Mouse (Mus musculus): ENCODE data around the gene Atp8b4.

Gene Atp8b4

DNA sequence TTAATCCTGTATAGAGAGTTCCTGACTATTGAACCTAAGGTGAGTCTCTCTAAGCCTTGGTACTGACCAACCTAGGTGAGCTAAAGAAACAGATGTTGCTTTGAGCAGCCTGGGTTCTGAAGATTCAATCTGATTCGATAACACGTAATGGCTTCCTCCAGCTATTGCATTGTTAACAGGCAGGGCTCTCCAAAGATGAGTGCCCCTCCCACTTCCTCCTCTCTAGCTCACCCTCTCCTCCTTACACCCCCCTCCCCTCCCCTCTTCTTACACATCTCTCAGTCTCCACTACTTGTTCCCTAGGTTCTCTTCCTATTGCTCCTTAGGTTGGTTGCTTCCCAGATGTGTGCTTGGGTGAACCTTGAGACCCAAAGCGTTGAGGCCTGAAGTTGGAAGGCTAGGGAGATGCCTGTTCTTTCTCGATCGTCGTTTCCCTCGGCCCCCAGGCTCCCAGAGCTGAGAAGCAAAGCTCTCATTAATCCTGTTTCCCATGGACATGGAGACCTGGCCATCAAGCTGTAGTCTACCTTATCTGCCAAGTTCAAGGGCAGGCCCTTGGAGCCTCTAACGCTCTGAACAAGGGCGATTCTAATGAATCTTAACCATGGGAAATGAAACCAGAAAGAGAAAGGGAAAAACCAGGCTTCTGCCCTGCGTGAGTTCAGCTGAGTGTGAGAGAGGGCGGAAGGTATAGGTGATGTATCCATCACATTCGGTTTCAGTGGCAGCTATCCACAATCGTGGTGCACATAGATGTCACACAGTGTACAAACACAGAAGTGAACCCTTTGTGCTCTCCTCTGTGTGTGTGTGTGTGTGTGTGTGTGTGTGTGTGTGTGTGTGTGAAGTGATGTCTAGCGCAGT lies 4.4 kb downstream of the Atp8b4 start:
- DNase-seq (ENCODE audit: low read depth, low spot score), result no peak

DNA sequence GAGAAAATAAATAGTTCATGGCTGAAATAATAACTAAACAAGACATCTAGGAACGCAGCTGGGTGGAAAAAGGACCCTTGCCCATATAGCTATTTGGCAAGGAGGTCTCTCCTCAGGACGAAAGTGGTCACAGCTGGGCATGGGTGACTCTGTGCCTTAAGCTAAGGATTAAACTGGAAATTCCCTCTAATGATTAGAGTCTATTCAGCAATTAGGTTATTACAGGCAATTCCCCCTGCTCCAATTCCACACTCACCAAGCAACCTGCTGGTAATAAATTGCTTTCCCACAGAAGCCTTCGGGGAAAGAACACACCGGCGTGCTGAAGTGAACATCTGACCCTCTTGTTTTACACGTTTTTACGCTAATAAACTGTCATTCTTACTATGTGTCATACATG lies 5.2 kb downstream of the Atp8b4 start:
- no peak for DNase-seq (ENCODE audit: low read depth, low spot score)

- no peak for DNase-seq (ENCODE audit: low read depth, low spot score)
Measured at GRCm38 (mm10) chr2:126493306-126493705, 7.2 kb downstream of the Atp8b4 start.

GRCm38 (mm10) chr2:126492713-126493112 lies 7.8 kb downstream of the Atp8b4 start:
- DNase-seq (ENCODE audit: low read depth, low spot score), result no peak

GRCm38 (mm10) chr2:126491446-126491845 lies 9.0 kb downstream of the Atp8b4 start:
- DNase-seq (ENCODE audit: low read depth, low spot score), result peak; percentile 64

GRCm38 (mm10) chr2:126490573-126490972 lies 9.9 kb downstream of the Atp8b4 start:
- no peak for DNase-seq (ENCODE audit: low read depth, low spot score)

- no peak for DNase-seq (ENCODE audit: low read depth, low spot score)
Measured at GRCm38 (mm10) chr2:126485262-126486017, 15.0 kb downstream of the Atp8b4 start.

DNA sequence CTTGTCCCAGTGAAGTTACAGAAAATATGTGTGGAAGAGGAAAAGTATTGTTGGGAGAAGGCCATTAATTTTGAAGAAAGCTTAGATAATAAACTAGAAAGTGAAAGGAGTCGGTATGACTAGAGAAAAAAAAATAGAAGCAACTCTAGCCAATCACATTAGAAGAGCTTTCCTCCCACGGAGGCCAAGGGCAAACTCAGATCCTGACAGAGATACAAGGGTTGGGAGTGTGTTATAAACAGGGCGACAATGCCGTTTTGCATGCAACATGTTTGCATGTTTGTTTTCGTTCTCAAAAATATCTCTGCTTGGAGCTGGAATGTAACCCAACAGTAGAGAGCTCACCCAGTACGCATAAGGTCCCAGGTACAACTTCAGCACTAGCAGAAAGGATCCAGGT lies 17.1 kb downstream of the Atp8b4 start:
- DNase-seq (ENCODE audit: low read depth, low spot score), result no peak

DNA sequence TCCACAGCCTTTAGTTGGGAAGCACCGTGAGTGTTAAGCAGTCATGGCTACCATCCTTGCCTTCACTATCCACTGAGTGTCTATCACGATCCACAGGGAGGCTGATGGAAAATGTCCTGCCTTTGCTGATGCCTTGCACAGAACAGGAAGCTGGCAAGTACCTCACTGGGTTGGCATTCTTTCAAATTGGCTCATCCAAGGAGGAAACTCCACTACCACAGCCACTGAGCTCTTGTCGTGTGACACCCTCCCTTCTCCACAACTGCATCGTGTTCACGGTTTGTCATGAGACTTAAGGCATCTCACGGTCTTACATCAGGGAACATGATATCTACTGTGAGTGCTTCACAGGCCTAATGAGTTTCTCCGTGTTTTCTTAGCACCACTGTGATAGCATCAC lies 22.9 kb downstream of the Atp8b4 start:
- DNase-seq (ENCODE audit: low read depth, low spot score), result peak; percentile 34

DNA sequence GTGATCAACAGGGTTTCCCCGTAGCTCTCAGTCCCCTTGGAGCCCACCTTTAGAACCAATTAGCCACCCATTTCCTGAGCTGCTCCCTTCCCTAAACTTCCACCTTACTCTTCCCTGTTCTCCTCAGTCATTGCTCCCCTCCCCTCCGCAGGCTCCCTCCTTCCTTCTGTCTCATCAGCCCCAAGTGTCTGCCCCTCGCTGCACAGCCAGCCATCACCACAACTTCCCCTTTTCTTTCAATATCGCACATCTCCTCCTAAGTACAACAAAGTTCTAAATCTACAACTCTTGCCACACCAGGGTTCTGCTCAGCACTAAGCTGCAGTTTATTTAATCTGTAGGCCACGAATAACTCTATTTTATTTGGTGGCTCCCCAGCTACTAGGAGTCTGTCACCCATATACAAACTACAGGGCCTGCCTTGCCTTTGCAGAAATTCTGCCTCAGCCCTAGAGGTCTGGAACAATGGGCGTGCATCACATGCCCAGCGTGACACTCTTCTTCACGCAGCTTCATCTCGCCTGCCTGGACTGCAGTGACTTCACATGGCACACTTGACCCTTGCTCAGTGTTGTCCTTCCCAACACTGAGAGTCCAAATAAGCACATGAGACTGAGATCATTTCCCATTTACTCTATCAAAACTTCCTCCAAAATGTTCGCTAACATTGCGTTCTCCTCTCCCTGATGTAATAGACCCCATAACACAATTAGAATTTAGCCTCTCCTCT lies 24.6 kb downstream of the Atp8b4 start:
- no peak for DNase-seq (ENCODE audit: low read depth, low spot score)

- no peak for DNase-seq (ENCODE audit: low read depth, low spot score)
Measured at GRCm38 (mm10) chr2:126474019-126474418, 26.5 kb downstream of the Atp8b4 start.

DNA sequence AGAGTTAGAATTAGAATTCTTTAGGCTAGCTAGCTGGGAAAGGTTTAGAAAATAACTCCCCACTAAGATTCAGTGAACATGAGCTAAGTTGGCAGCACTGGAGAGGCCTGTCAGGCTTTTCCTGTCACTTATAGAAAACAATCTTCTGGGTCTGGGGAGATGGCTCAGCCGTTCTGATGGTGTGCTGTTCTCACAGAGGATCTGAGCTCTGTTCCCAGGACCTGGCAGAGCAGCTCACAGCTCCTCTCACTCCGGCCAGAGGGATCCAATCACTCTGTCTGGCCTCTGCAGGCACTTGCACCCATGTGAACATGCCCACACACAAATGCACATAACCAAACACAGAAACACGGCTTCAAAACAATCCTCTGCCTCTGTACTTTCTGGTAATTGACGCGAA lies 27.6 kb downstream of the Atp8b4 start:
- no peak for DNase-seq (ENCODE audit: low read depth, low spot score)

DNA sequence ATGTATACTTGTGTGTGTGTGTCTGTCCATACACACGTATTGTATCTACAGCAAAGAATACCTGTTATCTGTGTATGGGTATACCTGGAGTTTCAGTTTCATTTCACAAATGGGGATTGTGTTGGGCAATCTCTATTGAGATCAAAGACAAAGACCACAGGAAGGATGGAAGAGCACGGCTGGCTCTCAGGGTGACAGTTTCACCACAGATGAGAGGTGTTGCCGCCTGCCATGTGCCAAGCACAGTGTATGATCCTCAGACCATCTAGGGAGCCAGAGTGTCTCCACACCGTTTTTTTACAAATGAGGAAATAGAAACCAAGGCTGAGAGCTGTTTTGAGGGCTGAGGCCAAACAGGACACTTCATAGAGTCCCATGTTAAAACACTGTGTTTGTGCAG lies 32.7 kb downstream of the Atp8b4 start:
- no peak for DNase-seq (ENCODE audit: low read depth, low spot score)

GRCm38 (mm10) chr2:126466391-126467134 lies 33.9 kb downstream of the Atp8b4 start:
- DNase-seq (ENCODE audit: low read depth, low spot score), result no peak

GRCm38 (mm10) chr2:126458661-126459060 lies 41.8 kb downstream of the Atp8b4 start:
- peak; percentile 46 for DNase-seq (ENCODE audit: low read depth, low spot score)

- DNase-seq (ENCODE audit: low read depth, low spot score), result peak; percentile 32
Measured at GRCm38 (mm10) chr2:126457759-126458158, 42.7 kb downstream of the Atp8b4 start.

GRCm38 (mm10) chr2:126450937-126451302 lies 49.6 kb downstream of the Atp8b4 start:
- DNase-seq (ENCODE audit: low read depth, low spot score), result no peak

GRCm38 (mm10) chr2:126450210-126450936 lies 50.1 kb downstream of the Atp8b4 start:
- no peak for DNase-seq (ENCODE audit: low read depth, low spot score)

DNA sequence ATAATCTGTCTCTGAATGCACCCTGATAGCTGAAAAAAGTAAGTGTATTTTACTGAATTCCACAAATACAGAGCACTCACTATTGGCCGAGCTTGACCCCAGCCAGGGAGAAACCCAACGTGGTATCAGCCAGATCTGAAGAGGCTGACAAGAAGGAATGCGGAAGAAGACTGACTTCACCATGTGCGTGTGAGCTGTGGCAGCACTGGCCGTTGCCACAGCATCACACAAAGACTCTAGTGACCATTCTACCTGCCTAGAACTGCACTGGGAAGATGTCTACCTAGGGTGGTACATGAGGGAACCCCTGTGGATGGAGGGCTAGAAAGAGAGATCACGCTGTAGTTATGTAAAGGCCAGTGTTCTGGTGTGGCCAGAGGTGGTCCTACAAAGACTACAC lies 55.4 kb downstream of the Atp8b4 start:
- DNase-seq (ENCODE audit: low read depth, low spot score), result no peak

- no peak for DNase-seq (ENCODE audit: low read depth, low spot score)
Measured at GRCm38 (mm10) chr2:126441586-126441985, 58.9 kb downstream of the Atp8b4 start.

- no peak for DNase-seq (ENCODE audit: low read depth, low spot score)
Measured at GRCm38 (mm10) chr2:126434712-126435111, 65.8 kb downstream of the Atp8b4 start.

Data from 3T3-L1 (cell line).